Mouse (Mus musculus) gastrocnemius, adult 2 months (tissue): ENCODE data around the gene Mn1. TPM values are rescaled to one million over a fixed set of nuclear protein-coding genes. Genes with fewer than 3 reads are reported as not detected.

Experiments
- DNase-seq: peaks from one replicate; pipeline ENCODE4 v3.0.0; 2022
- H3K27ac ChIP-seq: fragments of 200-600 bp; 2 replicates; pipeline ENCODE4 v1.8.1; 2022; ENCODE audit warnings: mild to moderate bottlenecking
- H3K4me3 ChIP-seq: fragments of 200-600 bp; 2 replicates; pipeline ENCODE4 v1.8.1; 2022; ENCODE audit warnings: mild to moderate bottlenecking, moderate library complexity
- CTCF ChIP-seq: fragments of 200-600 bp; IDR thresholded peaks from 2 replicates; pipeline ENCODE4 v1.8.1; 2022; ENCODE audit warnings: antibody characterized with exemption, mild to moderate bottlenecking, moderate library complexity
- intact Hi-C: fragments of 180-260 bp; cut with DNase I; formaldehyde crosslinking; loops from one replicate; pipeline ENCODE4 v1.15.1; 2025
- total RNA-seq, 2 experiments: library from RNA; stranded (reverse); gene quantifications; 2 replicates each; pipeline ENCODE4 v1.2.3; 2021

Gene Mn1
- total RNA-seq, 2 experiments from 2014 or later = 43.9 to 85.9 TPM

GRCm38 (mm10) chr5:111423011-111423410, 5.8 kb downstream of the Mn1 start:
- TF ChIP-seq CTCF = no peak
- peak overlapping the region; percentile 92 for H3K27ac ChIP-seq
- peak overlapping the region; percentile 98 for H3K4me3 ChIP-seq
- no peak for DNase-seq
- intact Hi-C loops = loop anchor here (5.0 kb wide), 1 partner anchor 84 kb away; no protein-coding TSS in a partner anchor

GRCm38 (mm10) chr5:111423616-111424015, 6.5 kb downstream of the Mn1 start:
- Histone ChIP-seq H3K4me3 (peak overlapping the region; percentile 98), H3K27ac (peak overlapping the region; percentile 92)
- DNase-seq = no peak
- intact Hi-C loops = loop anchor here (5.0 kb wide), 1 partner anchor 84 kb away; no protein-coding TSS in a partner anchor
- no peak for TF ChIP-seq CTCF

GRCm38 (mm10) chr5:111425813-111426212, 8.7 kb downstream of the Mn1 start:
- intact Hi-C loops = no loop called here
- TF ChIP-seq CTCF = no peak
- H3K4me3 ChIP-seq = peak overlapping the region; percentile 98
- DNase-seq = no peak
- H3K27ac ChIP-seq = peak overlapping the region; percentile 92

- no peak for TF ChIP-seq CTCF
- DNase-seq = no peak
- Histone ChIP-seq H3K4me3 (peak overlapping the region; percentile 98), H3K27ac (peak overlapping the region; percentile 92)
- intact Hi-C loops = no loop called here
Observed at GRCm38 (mm10) chr5:111426249-111426648, 9.1 kb downstream of the Mn1 start.

- no peak for DNase-seq
- Histone ChIP-seq H3K4me3 (no peak overlapping the region), H3K27ac (peak overlapping the region; percentile 69)
- no peak for TF ChIP-seq CTCF
- intact Hi-C loops = no loop called here
Observed at GRCm38 (mm10) chr5:111428882-111429281, 11.7 kb downstream of the Mn1 start.

GRCm38 (mm10) chr5:111429726-111430125, 12.6 kb downstream of the Mn1 start:
- no peak for TF ChIP-seq CTCF
- H3K4me3 ChIP-seq = peak overlapping the region; percentile 45
- intact Hi-C loops = no loop called here
- no peak for DNase-seq
- H3K27ac ChIP-seq = peak overlapping the region; percentile 69

- Histone ChIP-seq H3K4me3 (peak overlapping the region; percentile 24), H3K27ac (peak overlapping the region; percentile 68)
- TF ChIP-seq CTCF = no peak
- intact Hi-C loops = no loop called here
- peak; percentile 56 for DNase-seq
Observed at GRCm38 (mm10) chr5:111431007-111431730, 14.0 kb downstream of the Mn1 start.

GRCm38 (mm10) chr5:111432842-111433241, 15.7 kb downstream of the Mn1 start:
- H3K27ac ChIP-seq = no peak overlapping the region
- no peak overlapping the region for H3K4me3 ChIP-seq
- intact Hi-C loops = no loop called here
- DNase-seq = no peak
- no peak for TF ChIP-seq CTCF

- no peak for TF ChIP-seq CTCF
- no peak overlapping the region for H3K4me3 ChIP-seq
- no peak for DNase-seq
- no peak overlapping the region for H3K27ac ChIP-seq
- intact Hi-C loops = no loop called here
Observed at GRCm38 (mm10) chr5:111434342-111434842, 17.2 kb downstream of the Mn1 start.

GRCm38 (mm10) chr5:111436260-111436659, 19.1 kb downstream of the Mn1 start:
- no peak for TF ChIP-seq CTCF
- no peak overlapping the region for H3K4me3 ChIP-seq
- intact Hi-C loops = loop anchor here (5.0 kb wide), 1 partner anchor 76 kb away; no protein-coding TSS in a partner anchor
- peak overlapping the region; percentile 55 for H3K27ac ChIP-seq
- no peak for DNase-seq

- H3K4me3 ChIP-seq = no peak overlapping the region
- no peak for TF ChIP-seq CTCF
- no peak for DNase-seq
- H3K27ac ChIP-seq = peak overlapping the region; percentile 49; the same call in 1 of the 2 replicates
- intact Hi-C loops = loop anchor here (5.0 kb wide), 1 partner anchor 75 kb away; no protein-coding TSS in a partner anchor
Observed at GRCm38 (mm10) chr5:111437205-111437604, 20.0 kb downstream of the Mn1 start.

GRCm38 (mm10) chr5:111438336-111438735, 21.2 kb downstream of the Mn1 start:
- peak overlapping the region; percentile 49; the same call in 1 of the 2 replicates for H3K27ac ChIP-seq
- intact Hi-C loops = loop anchor here (5.0 kb wide), 1 partner anchor 74 kb away; no protein-coding TSS in a partner anchor
- DNase-seq = no peak
- H3K4me3 ChIP-seq = no peak overlapping the region
- no peak for TF ChIP-seq CTCF

- no peak overlapping the region for H3K4me3 ChIP-seq
- no peak overlapping the region for H3K27ac ChIP-seq
- DNase-seq = no peak
- intact Hi-C loops = loop anchor here (5.0 kb wide), 1 partner anchor 73 kb away; no protein-coding TSS in a partner anchor
- no peak for TF ChIP-seq CTCF
Observed at GRCm38 (mm10) chr5:111438821-111439220, 21.7 kb downstream of the Mn1 start.
